Mouse (Mus musculus): Measurements from ENCODE around the gene Gprc5a.

GRCm38 (mm10) chr6:135064621-135065020 lies 830 bp upstream of the Gprc5a start:
- TF ChIP-seq POLR2A (IDR thresholded peaks at IDR 0.05; ENCODE audit: borderline replicate concordance, control insufficient read depth, low read depth, low read length) (no peak), CTCF (IDR thresholded peaks at IDR 0.05; ENCODE audit: control insufficient read depth, insufficient read depth, low read length) (no peak)
